Mouse (Mus musculus): ENCODE measurements around the gene Dscaml1.

DNA sequence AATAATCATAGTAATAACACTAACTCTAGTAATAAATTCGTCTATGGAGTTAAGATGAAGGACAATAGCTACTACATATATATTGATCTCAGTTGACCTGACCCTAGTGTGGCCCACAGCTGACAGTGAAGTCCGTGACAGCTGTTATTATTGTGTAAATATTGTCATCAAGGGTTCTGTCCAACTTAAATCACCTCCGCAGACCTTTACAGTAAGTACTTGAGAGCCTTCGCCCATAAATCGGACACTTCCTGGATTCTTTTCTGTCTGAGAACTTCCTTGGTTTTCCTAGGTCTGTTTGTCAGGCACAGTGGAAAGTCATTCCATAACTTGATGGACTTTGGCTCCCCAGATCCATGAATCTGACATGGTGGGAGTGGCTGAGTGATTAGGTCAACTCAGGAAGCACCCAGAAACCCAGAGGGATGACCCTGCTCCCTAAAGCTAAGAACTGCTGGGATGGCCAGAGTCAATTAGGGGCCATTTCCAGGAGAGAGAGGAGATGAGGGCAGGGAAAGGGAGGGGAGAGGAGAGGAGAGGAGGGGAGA is 17.9 kb downstream of the Dscaml1 start:
- TF ChIP-seq POLR2A (IDR thresholded peaks at IDR 0.05; ENCODE audit: low read depth, low read length) (no peak), CTCF (IDR thresholded peaks at IDR 0.05; ENCODE audit: extremely low read depth, insufficient read depth, insufficient read length, insufficient replicate concordance) (no peak)
